Mouse (Mus musculus): ENCODE measurements around the gene Mrpl14.

- no peak for TF ChIP-seq POLR2A (IDR thresholded peaks at IDR 0.05; ENCODE audit: control insufficient read depth, extremely low read depth, insufficient read depth, low read length, poor library complexity)
- TF ChIP-seq CTCF (IDR thresholded peaks at IDR 0.05; ENCODE audit: borderline replicate concordance, control insufficient read depth, extremely low read depth, insufficient read depth, low read length, poor library complexity), result no peak
These were observed 15.1 kb downstream of the Mrpl14 start for GRCm38 (mm10) chr17:45701236-45701591.

Data from thymus, adult 2 months (tissue).